Mouse (Mus musculus) limb, embryonic 12.5 days (tissue): ENCODE results near the gene Slfn2. TPM values are rescaled to one million over a fixed set of nuclear protein-coding genes. Genes with fewer than 3 reads are reported as not detected.

ENCODE experiments used
- ATAC-seq: fragments of 200-750 bp; cut with Nextera tagmentation; 2 replicates; pipeline ENCODE4 v1.8.0; 2017; ENCODE audit warnings: low read depth, moderate TSS enrichment; ENCODE audit not compliant: insufficient number of reproducible peaks, insufficient read depth, low FRiP score, low TSS enrichment
- H3K27ac ChIP-seq: fragments of 300-500 bp; sonication (generic); 2 replicates; pipeline ENCODE4 v1.5.1; 2016; ENCODE audit warnings: mild to moderate bottlenecking, moderate library complexity
- H3K27me3 ChIP-seq: fragments of 300-500 bp; sonication (generic); 2 replicates; pipeline ENCODE4 v1.6.1; 2016; ENCODE audit warnings: mild to moderate bottlenecking, moderate library complexity
- H3K36me3 ChIP-seq: fragments of 300-500 bp; sonication (generic); 2 replicates; pipeline ENCODE4 v1.6.1; 2016; ENCODE audit warnings: mild to moderate bottlenecking, moderate library complexity
- H3K4me1 ChIP-seq: fragments of 300-500 bp; sonication (generic); replicated peaks from 2 replicates; pipeline ENCODE4 v1.6.1; 2016
- H3K4me2 ChIP-seq: fragments of 300-500 bp; sonication (generic); 2 replicates; pipeline ENCODE4 v1.6.1; 2016; ENCODE audit warnings: mild to moderate bottlenecking, moderate library complexity
- H3K4me3 ChIP-seq: fragments of 300-500 bp; sonication (generic); replicated peaks from 2 replicates; pipeline ENCODE4 v1.5.1; 2016; ENCODE audit warnings: mild to moderate bottlenecking
- H3K9ac ChIP-seq: fragments of 300-500 bp; sonication (generic); replicated peaks from 2 replicates; pipeline ENCODE4 v1.6.1; 2016; ENCODE audit warnings: mild to moderate bottlenecking, moderate library complexity
- H3K9me3 ChIP-seq: fragments of 300-500 bp; sonication (generic); 2 replicates; pipeline ENCODE4 v1.6.1; 2016; ENCODE audit warnings: mild to moderate bottlenecking, moderate library complexity
- WGBS: fragments of 180-500 bp; shearing (Covaris S2); methylation state at CpG from one replicate; pipeline ENCODE4 v1.1.7; 2016; 5-methylcytosine and 5-hydroxymethylcytosine counted together
- microRNA-seq: library from miRNA; unstranded; fragments of <30 nt; microRNA quantifications from one replicate; pipeline ENCODE4, GENCODE M21; 2017
- polyA plus RNA-seq: library from polyadenylated mRNA; unstranded; fragments of >200 nt; fragmentation: Nextera tagmentation; extraction: Ambion mirVana; gene quantifications from 2 replicates; pipeline ENCODE4 v1.2.1, GENCODE M21; 2016

Gene Slfn2
- polyA plus RNA-seq, 1 experiment from 2014 or later: 1.2 TPM

GRCm38 (mm10) chr11:83078423-83079140 is 13.7 kb downstream of the Slfn2 start:
- no peaks in the 10 kb centered on the region for H3K36me3 ChIP-seq
- 85% methylated on average over 5 of the region's 5 CpGs for WGBS

GRCm38 (mm10) chr11:83079487-83080199 is 14.7 kb downstream of the Slfn2 start:
- no peak overlapping the region for H3K4me3 ChIP-seq
- H3K4me2 ChIP-seq: no peak overlapping the region
- no peaks in the 10 kb centered on the region for H3K4me1 ChIP-seq
- H3K27me3 ChIP-seq: no peaks in the 10 kb centered on the region
- ATAC-seq: no peak
- no peak overlapping the region for H3K9ac ChIP-seq
- H3K9me3 ChIP-seq: 0 out of 2 replicates have a peak, but pooled peaks cover 3% of the 10 kb centered on the region
- WGBS: 84% methylated on average over 9 of the region's 9 CpGs
- H3K36me3 ChIP-seq: no peaks in the 10 kb centered on the region
- H3K27ac ChIP-seq: no peak overlapping the region

More at GRCm38 (mm10) chr11:83078423-83079140, 13.7 kb downstream of the Slfn2 start:
- Histone ChIP-seq H3K9me3 (0 out of 2 replicates have a peak, but pooled peaks cover 3% of the 10 kb centered on the region), H3K27ac (no peak overlapping the region), H3K4me3 (no peak overlapping the region), H3K4me2 (no peak overlapping the region), H3K27me3 (no peaks in the 10 kb centered on the region), H3K9ac (no peak overlapping the region), H3K4me1 (no peaks in the 10 kb centered on the region)
- ATAC-seq: no peak

GRCm38 (mm10) chr11:83082741-83083473 is 18.0 kb downstream of the Slfn2 start:
- WGBS: 64% methylated on average over 7 of the region's 7 CpGs
- no peak for ATAC-seq
- H3K9ac ChIP-seq: no peak overlapping the region
- H3K4me3 ChIP-seq: no peak overlapping the region
- H3K27ac ChIP-seq: no peak overlapping the region
- no peak overlapping the region for H3K4me2 ChIP-seq
- no peaks in the 10 kb centered on the region for H3K36me3 ChIP-seq
- H3K4me1 ChIP-seq: no peaks in the 10 kb centered on the region
- 0 out of 2 replicates have a peak, but pooled peaks cover 3% of the 10 kb centered on the region for H3K9me3 ChIP-seq
- no peaks in the 10 kb centered on the region for H3K27me3 ChIP-seq

GRCm38 (mm10) chr11:83084161-83084560 is 19.2 kb downstream of the Slfn2 start:
- WGBS: 94% methylated on average over 2 of the region's 2 CpGs
- no peak overlapping the region for H3K27ac ChIP-seq
- no peak overlapping the region for H3K9ac ChIP-seq
- H3K9me3 ChIP-seq: 0 out of 2 replicates have a peak, but pooled peaks cover 3% of the 10 kb centered on the region
- H3K27me3 ChIP-seq: no peaks in the 10 kb centered on the region
- ATAC-seq: no peak
- H3K4me2 ChIP-seq: no peak overlapping the region
- no peaks in the 10 kb centered on the region for H3K4me1 ChIP-seq
- no peak overlapping the region for H3K4me3 ChIP-seq
- H3K36me3 ChIP-seq: no peaks in the 10 kb centered on the region

- Histone ChIP-seq H3K36me3 (no peaks in the 10 kb centered on the region), H3K27ac (no peak overlapping the region), H3K9ac (no peak overlapping the region), H3K4me1 (no peaks in the 10 kb centered on the region), H3K4me3 (no peak overlapping the region), H3K27me3 (no peaks in the 10 kb centered on the region), H3K9me3 (0 out of 2 replicates have a peak, but pooled peaks cover 3% of the 10 kb centered on the region), H3K4me2 (no peak overlapping the region)
- 86% methylated on average over 10 of the region's 10 CpGs for WGBS
- no peak for ATAC-seq
Measured at GRCm38 (mm10) chr11:83084761-83085160, 19.8 kb downstream of the Slfn2 start.

GRCm38 (mm10) chr11:83115138-83115537 is 50.2 kb downstream of the Slfn2 start:
- H3K36me3 ChIP-seq: no peaks in the 10 kb centered on the region
- H3K4me1 ChIP-seq: no peaks in the 10 kb centered on the region
- 34% methylated on average over 2 of the region's 2 CpGs for WGBS
- H3K9ac ChIP-seq: no peak overlapping the region
- ATAC-seq: no peak
- 0 out of 2 replicates have a peak, but pooled peaks cover 4% of the 10 kb centered on the region for H3K9me3 ChIP-seq
- H3K27me3 ChIP-seq: no peaks in the 10 kb centered on the region
- H3K27ac ChIP-seq: no peak overlapping the region
- no peak overlapping the region for H3K4me2 ChIP-seq
- no peak overlapping the region for H3K4me3 ChIP-seq

GRCm38 (mm10) chr11:83116597-83117227 is 51.8 kb downstream of the Slfn2 start, which contains the start of gene Slfn1:
Slfn1 (plus strand) TSS chr11:83116849.
- Histone ChIP-seq H3K4me2 (no peak within 1 kb of the TSS), H3K9ac (no peak within 1 kb of the TSS), H3K4me3 (no peak within 1 kb of the TSS), H3K4me1 (no peaks in the 10 kb centered on the region), H3K27me3 (no peaks in the 10 kb centered on the region), H3K36me3 (no peaks in the 10 kb centered on the region), H3K27ac (no peak within 1 kb of the TSS), H3K9me3 (no peaks in the 10 kb centered on the region)
- 87% methylated on average over 13 of the region's 13 CpGs for WGBS
- ATAC-seq: no peak

GRCm38 (mm10) chr11:83118056-83118455 is 53.1 kb downstream of the Slfn2 start:
- 55% methylated on average over 3 of the region's 3 CpGs for WGBS
- H3K4me3 ChIP-seq: no peak overlapping the region
- no peaks in the 10 kb centered on the region for H3K36me3 ChIP-seq
- H3K4me2 ChIP-seq: no peak overlapping the region
- no peak overlapping the region for H3K27ac ChIP-seq
- ATAC-seq: no peak
- H3K27me3 ChIP-seq: no peaks in the 10 kb centered on the region
- H3K4me1 ChIP-seq: no peaks in the 10 kb centered on the region
- H3K9me3 ChIP-seq: no peaks in the 10 kb centered on the region
- no peak overlapping the region for H3K9ac ChIP-seq

Small RNA genes lying within 50 kb of the gene (microRNA-seq; reads per million reads assigned to microRNA genes)
- not detected for gene Gm27598

Other genes starting within 250 kb of the Slfn2 start
- gene Rffl, start 193.9 kb upstream of the Slfn2 start, polyA plus RNA-seq: 18.8 and 19.5 TPM in 2 replicates
- 10.3 and 11.8 TPM in 2 replicates for gene Rad51d, start 174.5 kb upstream of the Slfn2 start, polyA plus RNA-seq
- gene Fndc8, start 173.0 kb upstream of the Slfn2 start, polyA plus RNA-seq: 0.32 and 0.49 TPM in 2 replicates
- 39.9 and 46.3 TPM in 2 replicates for gene Nle1, start 156.7 kb upstream of the Slfn2 start, polyA plus RNA-seq
- gene Unc45b, start 154.6 kb upstream of the Slfn2 start, polyA plus RNA-seq: 11.5 and 12.4 TPM in 2 replicates
- 0.41 and 0.58 TPM in 2 replicates for gene Slfn5, start 113.8 kb upstream of the Slfn2 start, polyA plus RNA-seq
- gene Slfn9, start 73.3 kb upstream of the Slfn2 start, polyA plus RNA-seq: 18.7 and 19.0 TPM in 2 replicates
- gene Slfn8, start 44.3 kb upstream of the Slfn2 start, polyA plus RNA-seq: 0.26 and 0.36 TPM in 2 replicates
- gene Slfn1, start 51.7 kb downstream of the Slfn2 start, polyA plus RNA-seq: not detected in 2 replicates
- not detected in 2 replicates for gene Slfn4, start 110.1 kb downstream of the Slfn2 start, polyA plus RNA-seq
- 0.49 and 0.77 TPM in 2 replicates for gene Slfn3, start 126.2 kb downstream of the Slfn2 start, polyA plus RNA-seq
- gene Slfn14, start 221.6 kb downstream of the Slfn2 start, polyA plus RNA-seq: 0.63 and 0.88 TPM in 2 replicates
- gene Ap2b1, start 233.9 kb downstream of the Slfn2 start, polyA plus RNA-seq: 56.1 and 62.6 TPM in 2 replicates
- 11.8 and 13.7 TPM in 2 replicates for gene Pex12, start 237.5 kb downstream of the Slfn2 start, polyA plus RNA-seq